Mouse (Mus musculus) midbrain, postnatal 0 days (tissue): ENCODE measurements around the gene Hic1. TPM values are rescaled to one million over a fixed set of nuclear protein-coding genes. Genes with fewer than 3 reads are reported as not detected.
A peak's percentile ranks its signal among the peaks of the same experiment; 100 is the strongest.
"Not testable (repeated sequence)": the region's sequence is repeated elsewhere in the genome, so short reads cannot be mapped to it uniquely, and the experiment has no call there.

Experiments used
- ATAC-seq: fragments of 200-750 bp; cut with Nextera tagmentation; 2 replicates; pipeline ENCODE4 v1.8.0; 2017; ENCODE audit warnings: moderate number of reproducible peaks, mild to moderate bottlenecking, moderate TSS enrichment, moderate library complexity; ENCODE audit not compliant: low FRiP score
- DNase-seq: peaks from one replicate; pipeline ENCODE4 v3.0.0-alpha.2; 2015; ENCODE audit warnings: low spot score
- H3K27ac ChIP-seq: fragments of 300-500 bp; sonication (generic); 2 replicates; pipeline ENCODE4 v1.5.1; 2014; ENCODE audit warnings: low read depth, mild to moderate bottlenecking, low read length, mixed read lengths
- H3K27me3 ChIP-seq: fragments of 300-500 bp; sonication (generic); 2 replicates; pipeline ENCODE4 v1.6.1; 2014; ENCODE audit warnings: low read length, control low read depth, mixed read lengths; ENCODE audit not compliant: insufficient read depth
- H3K36me3 ChIP-seq: fragments of 300-500 bp; sonication (generic); 2 replicates; pipeline ENCODE4 v1.6.1; 2014; ENCODE audit warnings: low read length, control low read depth, mixed read lengths; ENCODE audit not compliant: insufficient read depth
- H3K4me1 ChIP-seq: fragments of 300-500 bp; sonication (generic); 2 replicates; pipeline ENCODE4 v1.6.1; 2014; ENCODE audit warnings: mild to moderate bottlenecking, control low read depth, antibody characterized with exemption, low read length, mixed read lengths; ENCODE audit not compliant: insufficient read depth
- H3K4me2 ChIP-seq: fragments of 300-500 bp; sonication (generic); 2 replicates; pipeline ENCODE4 v1.6.1; 2014; ENCODE audit warnings: low read depth, mild to moderate bottlenecking, low read length, mixed read lengths; ENCODE audit not compliant: poor library complexity, severe bottlenecking
- H3K4me3 ChIP-seq: fragments of 300-500 bp; sonication (generic); 2 replicates; pipeline ENCODE4 v1.5.1; 2014; ENCODE audit warnings: low read depth, mild to moderate bottlenecking, low read length, moderate library complexity
- H3K9ac ChIP-seq: fragments of 300-500 bp; sonication (generic); replicated peaks from 2 replicates; pipeline ENCODE4 v1.6.1; 2014; ENCODE audit warnings: mild to moderate bottlenecking, low read length, moderate library complexity, mixed read lengths; ENCODE audit not compliant: poor library complexity, severe bottlenecking
- H3K9me3 ChIP-seq: fragments of 300-500 bp; sonication (generic); 2 replicates; pipeline ENCODE4 v1.6.1; 2016; ENCODE audit warnings: low read length, control low read depth
- CTCF ChIP-seq: IDR thresholded peaks from 2 replicates; pipeline ENCODE4 v1.5.1; 2016; ENCODE audit warnings: antibody characterized with exemption, mild to moderate bottlenecking
- WGBS: fragments of 180-500 bp; shearing (Covaris S2); extraction: QIAGEN DNeasy Blood & Tissue Kit; methylation state at CpG from one replicate; pipeline ENCODE4 v1.1.7; 2014; 5-methylcytosine and 5-hydroxymethylcytosine counted together
- polyA plus RNA-seq: library from polyadenylated mRNA; unstranded; fragments of >200 nt; fragmentation: Nextera tagmentation; extraction: Ambion mirVana; gene quantifications from 2 replicates; pipeline ENCODE4 v1.2.1, GENCODE M21; 2015
- total RNA-seq: library from RNA; depleted of rRNA; stranded (reverse); fragments of >200 nt; gene quantifications from 2 replicates; pipeline ENCODE4 v1.2.3, GENCODE M21; 2014

The Hic1 gene
- total and polyA plus RNA-seq, 2 experiments from 2014 or later = 1.5 to 7.1 TPM

DNA sequence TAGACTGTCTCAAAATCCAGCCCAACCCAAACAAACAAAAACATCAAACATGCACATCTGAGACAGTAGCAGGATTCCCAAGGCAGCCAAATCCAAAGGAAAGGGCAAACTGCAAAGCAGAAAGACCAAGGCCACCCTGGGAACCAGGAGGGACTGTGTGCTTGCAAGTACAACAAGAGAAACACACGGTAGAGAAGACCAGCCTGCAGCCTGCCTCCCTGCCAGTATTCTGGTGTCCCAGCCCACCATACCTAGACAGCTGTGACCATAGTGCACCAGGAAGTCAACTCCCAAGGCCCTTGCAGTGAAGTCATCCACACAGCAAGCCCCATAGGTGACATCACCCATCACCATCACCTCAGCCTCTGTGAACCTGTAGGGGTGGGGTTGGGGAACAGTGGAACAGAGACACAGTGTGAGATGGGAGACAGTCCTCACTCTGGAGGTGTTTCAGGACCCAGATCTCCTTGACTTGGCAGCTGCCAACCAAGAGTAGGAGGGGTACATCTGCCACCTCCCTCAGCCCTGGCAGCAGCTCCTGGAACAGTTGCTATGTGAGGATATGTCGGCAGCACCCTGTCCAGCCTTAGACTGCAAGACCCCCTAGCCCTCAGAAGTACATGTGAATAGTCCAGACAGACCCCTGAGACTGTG lies 14.7 kb upstream of the Hic1 start:
- Histone ChIP-seq H3K9ac (no peak overlapping the region), H3K4me2 (no peak overlapping the region), H3K4me1 (no peaks in the 10 kb centered on the region), H3K27me3 (no peaks in the 10 kb centered on the region), H3K27ac (no peak overlapping the region), H3K9me3 (no peaks in the 10 kb centered on the region), H3K36me3 (peaks cover 32% of the 10 kb centered on the region), H3K4me3 (no peak overlapping the region)
- DNase-seq = no peak
- no peak for ATAC-seq
- no peak for TF ChIP-seq CTCF
- 74% methylated on average over 2 of the region's 2 CpGs for WGBS

DNA sequence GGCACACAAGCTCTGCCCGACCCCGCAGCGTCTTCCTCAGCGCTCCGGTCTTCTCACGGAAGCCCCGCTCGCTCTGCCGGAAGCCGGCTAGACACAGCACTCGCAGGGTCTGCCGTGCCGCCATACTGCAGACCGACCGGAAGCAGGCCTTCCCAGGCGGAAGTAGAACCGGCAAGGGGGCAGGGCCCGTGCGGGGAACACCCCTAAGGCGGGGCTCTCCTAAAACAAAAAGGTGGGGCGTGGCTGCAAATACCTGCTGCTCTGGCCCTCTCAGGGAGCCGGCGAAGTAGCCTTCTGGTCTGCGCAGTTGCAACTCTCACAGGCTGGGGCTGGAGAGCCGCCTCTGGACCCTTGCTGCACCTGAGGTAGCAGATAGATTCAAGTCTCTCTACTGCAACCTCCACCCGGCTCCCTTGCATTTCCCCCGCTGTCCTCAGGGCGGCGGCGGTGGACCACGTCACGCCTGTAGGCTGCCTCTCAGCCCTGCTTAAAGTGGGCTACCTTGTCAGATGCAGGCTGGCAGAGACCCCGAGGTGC lies 9.4 kb upstream of the Hic1 start, which contains the start of gene Ovca2:
TSS of gene Ovca2 (minus strand) at position 164 of the 537 bp plus-strand sequence.
- ATAC-seq = peak; percentile 92
- H3K27me3 ChIP-seq = no peaks in the 10 kb centered on the region
- peak within 1 kb of the TSS; percentile 78 for H3K9ac ChIP-seq
- peak; percentile 95 for TF ChIP-seq CTCF
- peaks cover 32% of the 10 kb centered on the region for H3K36me3 ChIP-seq
- H3K27ac ChIP-seq = peak within 1 kb of the TSS; percentile 71
- peak within 1 kb of the TSS; percentile 93 for H3K4me2 ChIP-seq
- WGBS = 0% methylated on average over 33 of the region's 33 CpGs
- peak within 1 kb of the TSS; percentile 71 for H3K4me3 ChIP-seq
- H3K4me1 ChIP-seq = 0 out of 2 replicates have a peak, but pooled peaks cover 3% of the 10 kb centered on the region
- peak; percentile 96 for DNase-seq
- no peaks in the 10 kb centered on the region for H3K9me3 ChIP-seq

DNA sequence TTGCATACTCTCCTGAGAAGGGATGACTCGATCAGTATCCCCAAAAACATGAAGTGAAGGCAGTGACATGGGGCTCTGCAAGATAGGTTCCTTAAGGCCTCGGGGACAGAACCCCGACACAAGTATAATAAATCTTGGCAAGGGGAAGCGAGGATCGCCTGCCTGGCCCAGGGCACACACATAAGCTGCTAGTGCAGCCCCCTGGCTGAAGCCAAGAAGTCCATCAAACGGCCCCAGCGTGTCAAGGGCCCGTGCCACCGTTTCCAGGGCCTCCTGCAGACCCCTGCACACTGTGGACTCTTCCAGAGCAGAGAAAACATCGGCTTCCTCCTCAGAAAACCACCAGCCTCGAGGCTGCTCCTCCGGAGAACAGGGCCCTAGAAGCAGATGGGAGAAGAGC lies 8.7 kb upstream of the Hic1 start:
- 60% methylated on average over 12 of the region's 12 CpGs for WGBS
- H3K27me3 ChIP-seq = no peaks in the 10 kb centered on the region
- H3K4me2 ChIP-seq = peak overlapping the region; percentile 93
- peaks cover 26% of the 10 kb centered on the region for H3K36me3 ChIP-seq
- no peak for TF ChIP-seq CTCF
- H3K9ac ChIP-seq = peak overlapping the region; percentile 78
- no peaks in the 10 kb centered on the region for H3K9me3 ChIP-seq
- ATAC-seq (no peak), DNase-seq (no peak)
- peak overlapping the region; percentile 71 for H3K4me3 ChIP-seq
- 0 out of 2 replicates have a peak, but pooled peaks cover 3% of the 10 kb centered on the region for H3K4me1 ChIP-seq
- peak overlapping the region; percentile 71; the same call in 1 of the 2 replicates for H3K27ac ChIP-seq

DNA sequence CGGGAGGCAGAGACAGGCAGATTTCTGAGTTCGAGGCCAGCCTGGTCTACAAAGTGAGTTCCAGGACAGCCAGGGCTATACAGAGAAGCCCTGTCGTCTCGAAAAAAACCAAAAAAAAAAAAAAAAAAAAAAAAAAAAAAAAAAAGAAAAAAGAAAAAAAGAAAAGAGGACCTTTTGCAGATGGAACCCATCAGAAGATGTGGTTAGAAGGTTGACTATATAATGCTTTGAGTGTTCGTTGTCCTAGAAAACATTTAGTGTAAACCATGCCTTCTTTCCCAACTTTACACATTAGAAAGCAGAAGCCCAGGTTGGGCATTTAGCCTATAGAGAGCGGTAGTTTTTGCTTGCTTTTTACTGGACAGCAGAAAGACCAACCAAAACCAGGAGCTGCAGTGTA lies 5.3 kb upstream of the Hic1 start:
- not testable (repeated sequence) for DNase-seq, H3K4me1 ChIP-seq

DNA sequence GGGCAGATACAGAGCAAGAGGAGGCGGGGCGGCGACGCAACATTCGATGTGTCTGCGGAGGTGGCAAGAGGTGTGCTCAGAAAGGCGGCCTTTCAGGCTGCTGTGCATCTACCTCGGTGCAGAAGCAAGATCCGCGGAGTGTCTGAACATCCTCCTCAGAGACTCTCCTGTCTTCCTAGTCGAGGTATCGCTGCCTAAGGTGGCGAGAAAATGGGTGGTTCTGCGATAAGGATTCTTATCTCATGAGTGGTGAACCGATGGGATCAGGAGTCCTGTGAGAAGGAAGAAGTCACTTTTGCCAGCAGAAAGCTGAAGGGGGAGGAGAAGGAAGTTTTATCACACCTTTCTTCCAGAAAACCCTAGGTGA lies 4.5 kb upstream of the Hic1 start:
- H3K4me3 ChIP-seq = peak overlapping the region; percentile 69
- ATAC-seq (no peak), DNase-seq (no peak)
- WGBS = 1% methylated on average over 15 of the region's 15 CpGs
- no peak for TF ChIP-seq CTCF
- H3K4me2 ChIP-seq = peak overlapping the region; percentile 87
- peaks cover 5% of the 10 kb centered on the region for H3K36me3 ChIP-seq
- H3K27me3 ChIP-seq = peaks cover 1% of the 10 kb centered on the region
- H3K4me1 ChIP-seq = peaks cover 10% of the 10 kb centered on the region; the same call in 1 of the 2 replicates
- no peaks in the 10 kb centered on the region for H3K9me3 ChIP-seq
- H3K9ac ChIP-seq = peak overlapping the region; percentile 70
- peak overlapping the region; percentile 80; the same call in 1 of the 2 replicates for H3K27ac ChIP-seq

More for the DNA sequence above, 5.3 kb upstream of the Hic1 start:
- H3K27me3 ChIP-seq, H3K9ac ChIP-seq, H3K9me3 ChIP-seq, H3K27ac ChIP-seq, ATAC-seq, H3K4me3 ChIP-seq, H3K36me3 ChIP-seq: not testable (repeated sequence)
- 71% methylated on average over 6 of the region's 6 CpGs for WGBS
- H3K4me2 ChIP-seq = peak overlapping the region; percentile 87; the same call in 1 of the 2 replicates
